Mouse (Mus musculus) ES-CJ7 (cell line): ENCODE measurements at regions not wholly inside any gene's neighbourhood (a gene's known extent, or its start where the extent isn't known, plus 50 kb on each side); places are given as distances from the start of the nearest gene placed in this dataset.
"Not testable (repeated sequence)": the region's sequence is repeated elsewhere in the genome, so short reads cannot be mapped to it uniquely, and the experiment has no call there.

Source experiments
- DNase-seq: peaks from one replicate; pipeline ENCODE4 v3.0.0; 2011; ENCODE audit warnings: low read depth, low spot score

DNA sequence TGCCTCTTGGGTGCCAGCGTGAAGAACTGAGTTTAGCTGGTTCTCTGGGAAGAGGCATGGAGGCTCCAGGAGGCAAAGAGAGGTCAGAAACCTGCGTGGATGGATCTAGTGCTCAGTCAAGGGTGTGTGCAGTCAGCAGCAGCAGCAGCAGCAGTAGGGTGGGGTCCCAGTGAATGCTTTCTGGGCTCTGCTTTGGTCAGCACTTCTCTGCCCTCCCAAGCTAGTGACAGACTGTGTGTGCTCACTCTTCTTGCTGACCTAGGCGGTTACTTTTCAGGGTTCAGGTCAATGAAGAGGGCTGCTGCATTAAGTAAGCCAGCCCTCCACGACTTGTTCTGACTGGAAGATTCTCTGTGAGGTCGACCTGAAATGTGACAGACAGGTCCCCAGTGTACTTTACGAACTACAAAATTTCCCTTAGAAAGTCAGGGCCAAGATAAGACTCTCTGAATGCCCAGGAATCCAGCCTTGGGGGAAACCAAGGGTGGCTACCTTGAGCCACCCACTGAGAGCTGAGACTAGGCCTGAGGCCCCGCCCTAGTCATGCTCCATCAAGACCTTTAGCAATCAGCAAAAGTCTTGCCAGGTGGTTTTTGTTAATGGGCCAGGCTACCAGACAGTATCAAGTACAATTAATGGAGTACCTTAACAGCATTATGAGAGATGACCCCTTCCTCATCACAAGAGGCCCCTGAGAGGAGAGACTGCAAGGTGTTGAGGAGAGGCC is 114.9 kb upstream of the Lemd2 start:
- no peak for DNase-seq

DNA sequence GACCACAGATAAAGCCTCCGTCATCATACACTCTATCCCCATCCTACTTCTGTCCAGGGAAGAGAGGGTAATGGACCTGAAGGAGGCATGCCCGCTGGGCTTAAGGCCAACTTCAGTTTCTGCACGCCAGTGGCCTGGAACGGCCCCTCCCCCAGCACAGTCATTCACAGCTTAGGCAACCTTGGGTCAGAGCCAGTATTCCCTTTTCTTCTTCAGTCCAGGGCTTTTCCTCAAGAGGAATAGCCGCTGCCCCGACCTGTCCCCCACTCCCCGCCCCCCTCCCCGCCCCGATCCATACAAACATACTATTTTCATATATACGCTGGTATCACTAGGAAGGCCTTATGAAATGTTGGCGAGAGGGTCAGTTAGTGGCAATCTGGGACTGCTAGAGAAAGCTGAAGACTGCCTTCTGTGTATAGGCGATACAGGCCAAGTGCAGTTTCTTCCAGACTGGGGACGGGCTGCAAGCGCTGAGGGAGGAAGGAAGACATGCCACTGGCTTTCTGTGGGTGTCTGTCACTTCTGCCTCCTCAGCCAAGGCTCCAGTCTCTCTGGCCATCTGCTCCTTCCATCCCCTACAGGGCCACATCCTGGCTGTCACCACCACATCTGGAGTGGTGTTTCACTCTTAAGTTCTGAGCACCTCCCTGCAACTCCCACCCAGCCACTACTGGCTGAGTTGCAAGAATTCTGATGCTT is 113.5 kb upstream of the Lemd2 start:
- no peak for DNase-seq

- no peak for DNase-seq
These were observed 112.7 kb upstream of the Lemd2 start for GRCm38 (mm10) chr17:27316711-27317575.

GRCm38 (mm10) chr17:27315947-27316628 is 111.8 kb upstream of the Lemd2 start:
- no peak for DNase-seq

DNA sequence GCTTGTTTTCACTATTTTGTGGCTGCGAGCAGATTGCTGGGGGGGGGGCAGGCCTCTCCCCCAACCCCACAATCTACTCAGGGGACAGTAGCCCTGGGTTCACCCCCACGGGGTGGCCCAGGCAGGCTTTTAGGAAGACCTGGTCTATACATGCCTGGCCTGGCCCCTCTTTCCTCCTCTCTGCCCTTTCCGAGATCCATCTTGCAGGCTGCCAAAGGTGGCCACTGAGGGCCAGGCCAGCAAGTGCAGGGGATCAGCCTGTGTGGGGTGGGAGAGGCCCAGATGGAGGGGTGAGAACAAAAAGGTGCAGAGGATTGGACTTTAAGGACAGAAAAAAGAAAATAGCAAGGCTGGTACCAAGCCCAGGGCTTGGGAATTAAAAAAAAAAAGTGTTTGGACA is 111.2 kb upstream of the Lemd2 start:
- no peak for DNase-seq

DNA sequence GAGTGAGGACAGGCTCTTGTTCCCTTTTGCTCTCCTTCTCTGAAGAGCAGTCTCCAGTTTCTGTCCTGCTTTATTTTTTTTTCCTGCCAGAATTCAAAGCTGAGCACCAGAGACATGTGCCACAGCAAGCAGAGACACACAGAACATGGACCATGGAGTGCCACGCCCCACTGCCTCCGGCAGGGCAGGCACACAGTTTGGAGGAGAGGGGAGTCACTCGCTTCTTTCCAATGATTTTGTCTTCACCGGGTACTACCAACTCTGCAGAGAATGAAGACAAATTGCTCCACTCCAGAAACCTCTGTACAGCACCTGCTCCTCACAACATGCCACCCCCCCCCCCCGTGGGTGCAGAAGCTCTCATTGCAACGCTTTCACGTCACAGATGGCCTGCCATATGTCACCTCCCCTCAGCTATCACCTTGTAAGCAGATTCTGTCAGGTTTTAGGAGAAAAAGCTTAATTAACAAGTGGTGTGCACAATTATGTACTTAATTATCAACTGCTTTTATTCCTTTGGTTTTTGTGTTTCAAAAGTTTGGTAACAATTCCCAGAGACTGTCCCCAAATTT is 110.6 kb upstream of the Lemd2 start:
- DNase-seq: no peak

DNA sequence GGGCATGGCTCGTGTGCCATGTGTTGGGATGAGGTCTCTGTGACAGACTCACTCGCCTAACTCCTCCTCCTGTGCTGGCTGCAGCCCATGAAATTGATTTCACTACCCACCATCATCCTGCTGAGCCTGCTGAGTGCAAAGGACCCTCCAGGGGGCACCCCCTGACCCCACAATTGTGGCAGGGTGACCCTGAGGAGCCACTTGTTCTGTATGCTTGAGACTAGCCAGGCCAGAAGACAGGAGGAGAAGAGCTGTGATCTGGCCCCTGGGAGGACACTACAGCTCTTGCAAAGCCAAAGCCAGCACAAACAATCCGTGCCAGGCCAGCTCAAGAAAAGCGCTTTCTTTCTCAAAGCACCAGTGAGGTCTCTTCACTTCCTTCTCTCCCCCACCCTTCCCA is 104.7 kb upstream of the Lemd2 start:
- DNase-seq: no peak

DNA sequence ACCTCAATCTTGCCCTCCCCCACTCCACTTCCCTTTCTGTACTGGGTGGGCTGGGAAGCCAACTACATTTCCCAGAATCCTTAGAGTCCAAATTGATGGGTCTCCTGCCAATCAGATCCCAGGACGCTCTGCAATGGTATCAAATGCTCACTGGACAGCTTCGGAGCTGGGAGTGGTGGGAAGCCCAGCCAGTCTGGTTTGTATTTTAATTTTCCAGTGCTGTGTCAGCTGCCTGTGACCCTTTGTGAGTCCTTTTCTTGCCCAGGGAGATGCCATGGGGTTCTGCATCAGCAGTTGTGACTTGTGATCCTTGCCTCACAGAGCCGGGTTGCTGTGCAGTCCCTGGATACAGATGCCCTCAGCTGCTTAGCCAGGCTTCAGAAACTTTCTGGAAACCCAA is 100.6 kb upstream of the Lemd2 start:
- DNase-seq: no peak

- no peak for DNase-seq
These were observed 99.6 kb upstream of the Lemd2 start for GRCm38 (mm10) chr17:27303633-27304479.

DNA sequence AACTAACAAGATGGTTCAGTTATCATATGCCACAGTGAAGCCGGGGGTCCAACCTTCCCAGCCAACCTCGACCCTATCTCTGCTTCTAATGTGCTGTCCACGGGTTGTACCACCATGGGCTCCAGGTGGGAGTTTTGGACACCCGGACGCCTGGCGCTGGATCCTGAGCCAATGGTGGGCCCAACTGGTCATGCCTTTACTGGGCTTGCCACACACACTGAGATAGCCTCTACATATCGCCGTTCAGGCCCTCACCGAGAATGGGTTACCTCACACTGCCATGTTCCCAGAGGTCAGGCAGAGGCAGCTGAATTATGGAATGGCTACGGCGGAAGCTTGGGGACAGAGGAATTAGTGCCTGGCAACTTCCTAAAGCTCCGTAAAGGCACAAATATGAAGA is 98.8 kb upstream of the Lemd2 start:
- DNase-seq: no peak

DNA sequence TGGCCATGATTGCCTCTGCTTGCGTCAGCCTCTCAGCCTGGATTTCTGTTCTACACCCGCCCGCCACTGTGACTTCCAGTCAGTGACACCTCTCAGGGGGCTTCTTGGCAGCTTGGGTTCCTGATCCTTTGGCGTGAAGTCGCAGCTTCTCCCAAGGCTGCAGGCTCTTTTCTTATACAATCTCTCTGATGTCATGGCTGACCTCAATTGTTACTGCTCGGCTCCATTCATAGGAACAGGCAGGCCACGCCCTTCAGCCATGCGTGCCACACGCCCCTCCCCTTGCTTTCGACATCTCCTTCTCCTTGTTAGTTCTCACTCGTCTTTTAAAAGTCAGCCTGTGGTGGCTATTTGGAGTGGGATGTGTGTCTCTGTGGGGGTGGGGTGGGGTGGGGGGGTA is 97.1 kb upstream of the Lemd2 start:
- DNase-seq: peak; percentile 73

DNA sequence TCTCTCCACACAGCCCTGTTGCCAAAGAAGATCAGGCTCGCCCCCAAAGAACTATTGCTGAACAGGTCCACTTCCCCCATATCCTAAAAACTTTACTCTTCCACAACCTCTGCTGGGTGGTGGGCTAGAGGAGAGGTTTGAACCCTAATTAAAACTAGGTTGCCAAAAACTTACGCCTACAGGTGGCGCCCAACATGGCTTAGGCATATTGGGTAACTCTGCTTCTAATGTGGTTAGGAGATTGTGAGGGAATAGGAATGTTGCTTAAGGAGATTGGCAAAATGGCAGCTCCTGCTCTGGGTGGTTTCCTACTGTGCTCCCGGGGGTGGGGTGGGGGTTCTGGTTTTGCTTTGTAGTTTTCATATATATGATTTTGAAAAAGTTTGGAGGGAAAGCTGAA is 95.0 kb upstream of the Lemd2 start:
- peak; percentile 37 for DNase-seq

GRCm38 (mm10) chr17:27298351-27298750 is 94.1 kb upstream of the Lemd2 start:
- no peak for DNase-seq

DNA sequence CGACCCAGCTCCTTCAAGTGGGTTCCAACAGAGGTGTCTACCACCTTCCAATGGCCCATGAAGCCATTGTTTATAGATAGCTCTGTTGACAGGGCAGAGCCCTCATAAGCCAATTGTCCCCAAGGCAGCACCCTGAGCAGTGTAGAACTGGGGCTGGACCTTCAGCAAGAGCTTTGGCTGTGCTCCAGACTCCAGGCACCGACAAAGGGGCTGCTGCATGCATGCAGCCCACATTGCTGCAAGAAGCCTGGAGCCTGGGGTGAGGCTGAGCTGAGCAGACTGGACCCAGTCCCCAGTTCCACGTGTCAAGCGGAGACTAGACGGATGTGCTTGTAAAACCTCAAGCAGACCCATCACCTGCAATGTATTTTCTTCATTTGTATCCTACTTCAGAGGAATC is 91.9 kb upstream of the Lemd2 start:
- DNase-seq: no peak

GRCm38 (mm10) chr17:27294208-27294604 is 89.9 kb upstream of the Lemd2 start:
- DNase-seq: no peak

GRCm38 (mm10) chr17:27293586-27294207 is 89.4 kb upstream of the Lemd2 start:
- DNase-seq: no peak

GRCm38 (mm10) chr17:27291673-27292072 is 87.4 kb upstream of the Lemd2 start:
- DNase-seq: no peak

DNA sequence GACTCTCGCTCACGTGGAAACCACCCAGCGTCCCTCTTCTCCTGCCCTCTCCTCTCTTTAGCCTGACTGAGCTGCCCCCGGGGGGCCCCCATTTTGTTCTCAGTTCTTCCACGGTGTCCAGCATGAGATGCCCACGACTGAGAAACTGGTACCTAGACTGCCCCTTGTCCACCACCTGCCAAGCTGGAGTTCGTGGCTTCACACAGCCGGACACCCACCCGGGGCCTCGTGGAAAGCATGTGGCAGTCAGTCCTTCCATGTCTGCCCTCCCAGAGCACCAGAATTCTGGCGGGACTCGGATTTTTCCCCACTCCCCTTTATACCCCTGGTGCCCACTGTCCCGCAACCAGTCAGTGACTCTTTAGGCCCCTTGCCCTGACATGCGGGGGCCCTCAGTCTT is 86.9 kb upstream of the Lemd2 start:
- DNase-seq: no peak

DNA sequence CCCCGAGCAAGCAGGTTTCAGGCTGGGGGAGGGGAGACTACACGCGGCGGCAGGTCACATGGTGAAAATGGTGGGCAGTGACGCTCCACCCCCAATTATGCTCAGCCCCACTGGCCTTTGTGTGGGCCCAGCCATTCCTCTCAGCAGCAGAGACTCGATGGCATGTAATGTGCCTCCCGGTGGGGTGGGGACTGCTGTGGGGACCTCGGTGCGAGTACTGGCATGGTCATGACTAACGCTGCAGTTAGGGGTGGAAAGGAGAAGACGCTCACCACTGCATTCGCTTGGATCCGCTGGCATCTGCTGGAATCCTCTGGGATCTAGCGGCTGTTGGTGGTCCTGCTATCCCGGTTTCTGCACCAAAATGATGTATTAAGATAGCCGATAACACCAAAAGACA is 86.0 kb upstream of the Lemd2 start:
- no peak for DNase-seq

DNA sequence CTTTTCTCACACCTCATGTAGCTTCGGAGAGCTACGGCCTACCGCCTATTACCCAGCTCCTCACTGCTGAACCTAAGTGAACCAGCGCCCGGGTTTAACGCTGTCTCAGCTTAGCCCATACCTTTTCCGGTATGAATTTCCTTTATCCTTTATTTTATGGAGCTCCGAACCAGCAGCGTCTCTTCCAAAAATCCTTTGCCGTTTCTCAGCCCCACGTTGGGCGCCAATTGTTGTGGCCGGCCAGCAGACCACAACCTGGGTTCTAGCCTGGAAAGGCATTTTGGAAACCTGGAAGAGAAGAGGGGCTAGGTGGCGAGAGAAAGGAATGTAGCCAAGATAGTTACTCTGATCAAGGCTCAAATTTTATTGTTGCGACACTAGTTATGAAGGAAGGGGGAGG is 85.5 kb upstream of the Lemd2 start:
- not testable (repeated sequence) for DNase-seq
